Mouse (Mus musculus) gastrocnemius, postnatal 14 days (tissue): Measurements from ENCODE around the gene Zc3hav1l. TPM values are rescaled to one million over a fixed set of nuclear protein-coding genes. Genes with fewer than 3 reads are reported as not detected.

Experiments
- DNase-seq: peaks from one replicate; pipeline ENCODE4 v3.0.0; 2021; ENCODE audit warnings: mixed read lengths
- intact Hi-C: fragments of 180-260 bp; cut with DNase I; formaldehyde crosslinking; loops from one replicate; pipeline ENCODE4 v1.15.1; 2025; ENCODE audit warnings: low total_unique reads
- long read RNA-seq, 2 experiments: library from polyadenylated mRNA; stranded (forward); transcript quantifications; one replicate each; pipeline ENCODE4 v2.0.0; 2021
- total RNA-seq, 2 experiments: library from RNA; stranded (reverse); gene quantifications; 2 replicates each; pipeline ENCODE4 v1.2.3; 2021

The Zc3hav1l gene
- 1 to 10 TPM; 2.1 to 2.9 TPM for total RNA-seq
- long read RNA-seq, experiment 1: 0 reads
- long read RNA-seq, experiment 2: 0 reads

GRCm38 (mm10) chr6:38298761-38299401 is at the start of gene Zc3hav1l:
Gene Zc3hav1l (minus strand): TSS chr6:38299259.
- peak; percentile 76 for DNase-seq
- intact Hi-C loops: no loop called here

GRCm38 (mm10) chr6:38347875-38348274 is 48.8 kb upstream of the Zc3hav1l start:
- DNase-seq: no peak
- intact Hi-C loops: no loop called here

- intact Hi-C loops: no loop called here
- DNase-seq: peak; percentile 32
These were observed 46.7 kb upstream of the Zc3hav1l start for GRCm38 (mm10) chr6:38345796-38346195.

- no peak for DNase-seq
- intact Hi-C loops: no loop called here
These were observed 45.1 kb upstream of the Zc3hav1l start for GRCm38 (mm10) chr6:38344006-38344670.

GRCm38 (mm10) chr6:38343581-38343980 is 44.5 kb upstream of the Zc3hav1l start:
- intact Hi-C loops: no loop called here
- no peak for DNase-seq

GRCm38 (mm10) chr6:38342666-38342992 is 43.6 kb upstream of the Zc3hav1l start:
- intact Hi-C loops: no loop called here
- no peak for DNase-seq

GRCm38 (mm10) chr6:38341751-38342665 is 42.9 kb upstream of the Zc3hav1l start:
- DNase-seq: no peak
- intact Hi-C loops: no loop called here

GRCm38 (mm10) chr6:38339078-38339477 is 40.0 kb upstream of the Zc3hav1l start:
- no peak for DNase-seq
- intact Hi-C loops: no loop called here

GRCm38 (mm10) chr6:38337951-38338350 is 38.9 kb upstream of the Zc3hav1l start:
- intact Hi-C loops: no loop called here
- no peak for DNase-seq

GRCm38 (mm10) chr6:38337166-38337705 is 38.2 kb upstream of the Zc3hav1l start:
- intact Hi-C loops: no loop called here
- DNase-seq: no peak

GRCm38 (mm10) chr6:38335264-38335663 is 36.2 kb upstream of the Zc3hav1l start:
- intact Hi-C loops: no loop called here
- DNase-seq: no peak

- DNase-seq: peak; percentile 22
- intact Hi-C loops: loop anchor here (10.0 kb wide), 1 partner anchor 162 kb away; no protein-coding TSS in a partner anchor
These were observed 27.5 kb upstream of the Zc3hav1l start for GRCm38 (mm10) chr6:38326596-38326995.

GRCm38 (mm10) chr6:38320621-38321020 is 21.6 kb upstream of the Zc3hav1l start:
- intact Hi-C loops: loop anchor here (10.0 kb wide), 1 partner anchor 156 kb away; no protein-coding TSS in a partner anchor
- no peak for DNase-seq

GRCm38 (mm10) chr6:38316050-38316449 is 17.0 kb upstream of the Zc3hav1l start:
- intact Hi-C loops: no loop called here
- DNase-seq: no peak

GRCm38 (mm10) chr6:38309741-38310140 is 10.7 kb upstream of the Zc3hav1l start:
- no peak for DNase-seq
- intact Hi-C loops: no loop called here

- DNase-seq: no peak
- intact Hi-C loops: no loop called here
These were observed 5.9 kb upstream of the Zc3hav1l start for GRCm38 (mm10) chr6:38304981-38305380.

GRCm38 (mm10) chr6:38298246-38298635 is 818 bp downstream of the Zc3hav1l start:
- DNase-seq: no peak
- intact Hi-C loops: no loop called here

- intact Hi-C loops: no loop called here
- no peak for DNase-seq
These were observed 1.3 kb downstream of the Zc3hav1l start for GRCm38 (mm10) chr6:38297580-38298245.

GRCm38 (mm10) chr6:38293708-38294107 is 5.4 kb downstream of the Zc3hav1l start:
- intact Hi-C loops: no loop called here
- DNase-seq: no peak
